Mouse (Mus musculus): Measurements from ENCODE around the gene Itpr1.

- TF ChIP-seq CTCF (IDR thresholded peaks at IDR 0.05; ENCODE audit: low read depth, low read length) = no peak
- TF ChIP-seq GATA1 (IDR thresholded peaks at IDR 0.05; ENCODE audit: borderline replicate concordance, low read length) = no peak
- no peak for TF ChIP-seq POLR2AphosphoS5 (IDR thresholded peaks at IDR 0.05; ENCODE audit: insufficient replicate concordance, low read depth, low read length)
- TF ChIP-seq GATA2 (IDR thresholded peaks at IDR 0.05; ENCODE audit: borderline replicate concordance, low read depth, low read length) = no peak
Observed at GRCm38 (mm10) chr6:108418218-108418617, 205.3 kb downstream of the Itpr1 start.
